Mouse (Mus musculus) A20 (cell line): ENCODE data around the gene I0C0044D17Rik.

Source experiments
- DNase-seq: peaks from one replicate; pipeline ENCODE4 v3.0.0-alpha.2; 2011; ENCODE audit warnings: low read depth, low spot score

Gene I0C0044D17Rik

DNA sequence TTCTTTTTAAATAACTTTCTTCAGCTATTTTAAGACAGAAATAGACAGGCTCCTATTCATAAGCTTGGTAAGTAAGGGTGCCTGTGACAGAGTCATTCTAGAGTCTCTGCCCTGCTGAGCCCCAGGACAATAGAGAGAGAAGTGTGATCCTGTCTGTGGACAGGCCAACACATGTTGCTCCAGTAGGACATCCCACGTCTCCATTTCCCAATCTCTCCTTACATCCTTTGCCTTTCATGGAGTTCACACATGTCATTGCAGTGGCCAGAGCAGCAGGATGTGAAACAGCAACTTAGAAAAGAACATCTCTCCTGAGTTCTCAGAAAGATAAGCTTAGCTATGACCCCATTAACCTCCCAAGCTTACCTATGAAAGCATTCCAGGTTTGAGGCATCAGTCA is 8.1 kb upstream of the I0C0044D17Rik start:
- no peak for DNase-seq

- no peak for DNase-seq
Measured at GRCm38 (mm10) chr4:98826701-98827100, 3.1 kb upstream of the I0C0044D17Rik start.

DNA sequence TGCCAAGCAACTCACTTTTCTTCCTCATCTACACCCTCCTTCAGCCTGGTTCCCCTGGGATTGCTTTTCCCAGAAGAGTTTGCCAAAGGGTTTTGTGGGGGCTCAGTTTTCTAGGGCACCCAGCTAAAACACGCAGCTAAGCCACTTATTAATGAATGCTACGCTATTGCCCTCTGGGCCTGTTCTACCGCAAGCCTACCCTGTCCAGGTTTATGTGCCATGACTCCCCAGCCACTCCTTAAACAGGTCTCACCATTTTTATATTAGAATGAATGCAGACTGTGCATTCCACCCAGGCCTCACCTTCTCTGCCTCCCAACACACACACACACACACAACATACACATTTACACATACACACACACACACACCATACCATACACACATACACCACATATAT is 593 bp downstream of the I0C0044D17Rik start:
- no peak for DNase-seq

GRCm38 (mm10) chr4:98822478-98822877 is 1.2 kb downstream of the I0C0044D17Rik start:
- DNase-seq = no peak

GRCm38 (mm10) chr4:98819216-98819755 is 4.4 kb downstream of the I0C0044D17Rik start:
- no peak for DNase-seq

- DNase-seq = no peak
Measured at GRCm38 (mm10) chr4:98817184-98817911, 6.3 kb downstream of the I0C0044D17Rik start, which contains the start of gene Kank4. Kank4 (minus strand) TSS chr4:98817537.

DNA sequence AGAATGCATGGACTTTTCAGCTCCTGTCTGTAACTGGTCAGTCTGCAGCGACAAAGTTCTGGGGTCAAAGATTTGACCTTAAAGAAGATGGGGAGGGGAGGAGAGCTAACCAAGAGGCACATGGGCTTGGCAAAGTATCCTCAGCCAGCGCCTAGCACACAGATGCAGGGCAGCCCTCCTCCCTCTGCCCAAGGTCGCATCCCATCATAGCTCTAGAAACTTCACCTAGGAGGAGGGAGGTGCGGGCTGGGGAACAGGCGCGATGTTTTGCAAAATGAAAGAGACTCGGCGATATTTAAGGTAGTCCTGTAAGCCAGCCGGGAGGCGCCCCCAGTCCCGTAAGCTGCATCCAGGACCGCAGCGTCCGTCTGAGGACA is 6.8 kb downstream of the I0C0044D17Rik start:
- no peak for DNase-seq

- no peak for DNase-seq
Measured at GRCm38 (mm10) chr4:98806306-98806705, 17.3 kb downstream of the I0C0044D17Rik start.

- DNase-seq = no peak
Measured at GRCm38 (mm10) chr4:98805291-98806048, 18.2 kb downstream of the I0C0044D17Rik start.

- no peak for DNase-seq
Measured at GRCm38 (mm10) chr4:98804476-98805134, 19.0 kb downstream of the I0C0044D17Rik start.

GRCm38 (mm10) chr4:98801775-98802174 is 21.9 kb downstream of the I0C0044D17Rik start:
- DNase-seq = no peak

GRCm38 (mm10) chr4:98800824-98801223 is 22.8 kb downstream of the I0C0044D17Rik start:
- DNase-seq = no peak

- DNase-seq = no peak
Measured at GRCm38 (mm10) chr4:98796591-98797341, 26.9 kb downstream of the I0C0044D17Rik start.

- no peak for DNase-seq
Measured at GRCm38 (mm10) chr4:98795241-98795640, 28.4 kb downstream of the I0C0044D17Rik start.

- peak; percentile 46 for DNase-seq
Measured at GRCm38 (mm10) chr4:98793486-98793885, 30.2 kb downstream of the I0C0044D17Rik start.

DNA sequence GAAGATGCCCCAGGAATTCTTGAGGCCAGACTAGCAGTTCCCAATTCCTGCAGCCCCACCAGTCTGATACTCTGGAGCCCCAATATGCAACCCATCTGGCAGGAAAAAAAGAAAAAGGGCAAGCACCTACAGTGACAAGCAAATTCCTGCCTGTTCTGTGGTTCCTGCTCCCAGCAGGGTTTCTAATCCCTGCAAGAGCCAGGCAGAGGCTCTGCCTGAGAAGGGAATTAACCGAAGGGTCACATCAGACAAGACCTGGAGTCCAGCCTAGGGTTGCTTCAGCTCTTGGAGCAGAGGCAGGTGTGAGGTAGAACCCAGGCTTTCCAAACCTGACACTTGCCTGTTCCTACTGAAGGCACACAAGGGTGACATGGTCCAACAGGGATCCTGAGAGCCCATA is 32.9 kb downstream of the I0C0044D17Rik start:
- no peak for DNase-seq

- peak; percentile 34 for DNase-seq
Measured at GRCm38 (mm10) chr4:98789861-98790311, 33.8 kb downstream of the I0C0044D17Rik start.

DNA sequence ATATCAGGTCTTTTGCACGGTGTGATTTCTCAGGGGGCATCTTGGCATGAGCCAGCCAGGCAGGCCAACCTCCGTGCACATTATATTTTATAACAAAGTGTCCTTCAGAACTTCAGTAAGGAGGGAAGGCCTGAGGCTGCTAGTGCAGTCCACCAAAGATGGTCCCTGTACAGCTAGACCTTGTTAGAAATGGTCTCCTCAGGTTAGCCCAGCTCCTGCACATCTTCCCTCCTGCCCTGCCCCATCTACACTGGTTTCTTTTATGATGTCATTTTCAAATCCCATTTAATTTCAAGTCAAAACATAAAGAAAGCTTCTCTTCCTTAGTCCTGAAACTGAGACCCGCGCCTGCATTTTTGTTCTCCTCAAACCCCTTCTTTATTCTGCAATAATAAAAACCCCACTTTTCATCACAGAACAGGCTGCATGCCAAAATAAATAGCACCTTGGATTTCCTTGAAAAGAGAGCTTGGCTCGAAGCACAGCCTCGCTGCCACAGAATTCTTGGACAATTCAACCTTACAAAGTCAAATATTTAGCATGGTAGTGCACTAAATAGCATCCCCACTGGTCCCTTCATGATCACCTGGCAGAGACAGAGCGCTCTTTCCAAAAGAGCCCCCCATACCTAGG is 34.4 kb downstream of the I0C0044D17Rik start:
- no peak for DNase-seq

- DNase-seq = no peak
Measured at GRCm38 (mm10) chr4:98786281-98786680, 37.4 kb downstream of the I0C0044D17Rik start.

DNA sequence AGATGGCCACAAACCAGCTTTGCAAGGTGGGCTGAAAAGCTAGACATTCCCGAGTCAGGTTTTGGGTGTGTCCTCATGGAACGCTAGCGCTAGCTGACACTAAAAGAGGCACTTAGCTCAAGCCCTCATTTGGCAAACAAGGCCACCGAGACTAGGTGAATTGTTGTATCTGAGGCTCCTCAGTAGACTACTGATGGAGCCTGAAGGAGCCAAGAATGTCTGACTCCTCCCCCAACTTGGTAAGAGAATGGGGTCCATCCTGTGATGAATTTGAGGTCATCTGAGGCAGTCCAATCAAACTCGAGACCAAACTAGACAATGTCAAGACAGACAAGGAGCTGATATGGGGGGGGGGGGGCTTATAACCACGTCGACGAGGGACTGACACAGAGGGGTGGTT is 37.8 kb downstream of the I0C0044D17Rik start:
- no peak for DNase-seq

DNA sequence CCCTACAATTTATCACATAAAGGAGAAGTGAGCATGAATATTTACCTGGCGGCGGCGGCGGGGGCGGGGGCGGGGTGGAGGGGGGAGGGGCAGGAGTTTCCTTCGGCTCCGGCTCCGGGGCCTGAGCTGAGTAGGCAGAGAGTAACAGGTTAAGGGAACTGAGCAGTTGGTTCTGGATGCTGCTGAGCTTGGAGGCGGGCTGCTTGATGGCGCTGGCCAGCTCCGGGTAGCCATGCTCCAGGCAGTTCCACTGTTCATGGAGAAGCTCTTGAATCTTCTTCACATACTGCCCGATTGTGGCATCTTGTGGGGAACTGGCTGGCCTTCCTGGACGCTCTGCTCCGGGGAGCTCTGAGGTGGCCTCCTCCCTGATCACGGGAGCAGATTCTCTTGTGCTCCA is 45.4 kb downstream of the I0C0044D17Rik start:
- DNase-seq = no peak
